In the genomic region with DNA sequence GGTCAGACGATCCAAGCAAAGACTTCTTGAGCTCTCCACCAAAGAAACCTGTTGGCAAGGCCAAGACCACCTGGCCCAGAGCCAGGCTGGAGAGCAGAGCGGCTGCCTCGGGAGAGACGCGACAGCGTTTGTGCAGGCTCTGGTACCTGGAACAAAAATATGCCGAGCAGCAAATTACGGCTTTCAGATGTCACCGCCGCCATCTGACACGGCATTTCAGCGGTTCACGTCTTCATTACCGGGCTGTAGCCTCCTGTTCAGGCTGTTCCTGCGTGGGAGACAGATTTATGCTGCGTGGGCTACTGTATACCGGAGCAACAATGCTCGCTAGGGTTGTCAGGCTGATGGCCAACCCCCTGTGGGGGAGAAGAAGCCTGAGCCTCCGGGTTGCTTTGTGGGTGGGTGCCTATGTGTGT, we compare ENCODE assay signal across 8 mouse cellular contexts.
A peak's percentile ranks its signal among the peaks of the same experiment; 100 is the strongest.
DNase-seq lines count a peak whose midpoint lies in the region; ATAC-seq lines count a peak whose summit lies in the region.
"Had no signal": no experiment of that assay in that cellular context is flagged by ENCODE, and none has a peak within 500 bp of the region (broad histone marks: within the 10 kb centered on the region; RNA-seq: fewer than 3 reads in every experiment).

No protein-coding gene starts in this region.

- H3K27ac ChIP-seq in stomach, embryonic 16.5 days (ENCODE audit: low read length) = no peak overlapping the region
- H3K27ac ChIP-seq: liver, embryonic 15.5 days had no signal

- ATAC-seq in stomach, embryonic 16.5 days (ENCODE audit: insufficient read depth, low FRiP score) = no peak
- no peak for ATAC-seq in monocyte, adult 5-6 weeks (replicated peaks; ENCODE audit: insufficient number of reproducible peaks, low FRiP score, low TSS enrichment, poor library complexity, severe bottlenecking)

- H3K4me2 ChIP-seq in stomach, embryonic 16.5 days (ENCODE audit: low read depth, low read length) = peak overlapping the region; percentile 23; the same call in 1 of the 2 replicates
- H3K4me2 ChIP-seq: liver, embryonic 15.5 days had no signal

- WGBS in stomach, embryonic 16.5 days = 40% methylated on average over 19 of the region's 19 CpGs

- H3K9ac ChIP-seq in stomach, embryonic 16.5 days (ENCODE audit: low read length) = no peak overlapping the region
- H3K9ac ChIP-seq: liver, embryonic 15.5 days had no signal

- H3K4me3 ChIP-seq in stomach, embryonic 16.5 days (replicated peaks; ENCODE audit: low read length) = no peak overlapping the region
- H3K4me3 ChIP-seq: liver, embryonic 15.5 days had no signal

- H3K36me3 ChIP-seq in stomach, embryonic 16.5 days (ENCODE audit: control insufficient read depth, insufficient read depth, low read length) = no peaks in the 10 kb centered on the region
- H3K36me3 ChIP-seq: liver, embryonic 15.5 days had no signal

- no peaks in the 10 kb centered on the region for H3K27me3 ChIP-seq in stomach, embryonic 16.5 days (ENCODE audit: control insufficient read depth, insufficient read depth, low read length)
- H3K27me3 ChIP-seq: liver, embryonic 15.5 days had no signal

- DNase-seq in R1 (ENCODE audit: low read depth, low spot score) = peak; percentile 8
- DNase-seq in cerebellum, adult 11 months = peak; percentile 61
- DNase-seq in frontal cortex, postnatal 25 days (ENCODE audit: low spot score in 2 of 2) = peak; percentile 29 to 32
- peak; percentile 67 to 89 for DNase-seq in layer of hippocampus, adult 18-20 months (ENCODE audit: low spot score in 2 of 2)
- DNase-seq in lung, postnatal 14 days = peak; percentile 20

- H3K9me3 ChIP-seq in stomach, embryonic 16.5 days (replicated peaks; ENCODE audit: control insufficient read depth, low read length) = no peaks in the 10 kb centered on the region
- H3K9me3 ChIP-seq: liver, embryonic 15.5 days had no signal

- H3K4me1 ChIP-seq in stomach, embryonic 16.5 days (ENCODE audit: control insufficient read depth, insufficient read depth, low read length) = peaks cover 7% of the 10 kb centered on the region
- H3K4me1 ChIP-seq: liver, embryonic 15.5 days had no signal

Comparison
In these comparisons a context has a peak if more than half of its experiments do, and no peak if none do; other contexts are left out.
1. DNase-seq: peak in every context shown above with its lines; median percentile 78 in layer of hippocampus, adult 18-20 months; 61 in cerebellum, adult 11 months; 30 in frontal cortex, postnatal 25 days; 20 in lung, postnatal 14 days; 8 in R1.